Mouse (Mus musculus): ENCODE data around the gene Fut1. TPM values are rescaled to one million over a fixed set of nuclear protein-coding genes. Genes with fewer than 3 reads are reported as not detected.

Gene Fut1
- total RNA-seq, 4 experiments from 2014 or later = not detected

DNA sequence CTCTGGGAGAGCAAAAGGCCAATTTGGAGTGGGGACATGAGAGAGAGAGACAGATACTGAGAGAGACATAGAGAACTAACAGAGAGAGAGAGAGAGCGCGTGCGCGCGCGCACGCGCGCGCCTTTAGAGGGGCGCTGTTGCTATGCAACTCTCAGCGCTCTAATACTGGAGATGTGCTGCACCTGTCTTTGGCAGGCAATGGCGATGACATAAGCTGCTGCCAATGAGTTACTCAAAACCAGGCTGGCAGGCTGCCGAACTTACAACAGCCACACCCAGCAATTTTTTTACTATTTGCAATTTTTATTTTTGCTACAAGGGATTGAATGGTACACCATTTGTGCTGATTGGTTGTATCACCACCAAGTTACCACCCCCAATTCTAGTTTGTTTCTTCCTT lies 50.7 kb downstream of the Fut1 start:
- DNase-seq (ENCODE audit: low spot score) = no peak

DNA sequence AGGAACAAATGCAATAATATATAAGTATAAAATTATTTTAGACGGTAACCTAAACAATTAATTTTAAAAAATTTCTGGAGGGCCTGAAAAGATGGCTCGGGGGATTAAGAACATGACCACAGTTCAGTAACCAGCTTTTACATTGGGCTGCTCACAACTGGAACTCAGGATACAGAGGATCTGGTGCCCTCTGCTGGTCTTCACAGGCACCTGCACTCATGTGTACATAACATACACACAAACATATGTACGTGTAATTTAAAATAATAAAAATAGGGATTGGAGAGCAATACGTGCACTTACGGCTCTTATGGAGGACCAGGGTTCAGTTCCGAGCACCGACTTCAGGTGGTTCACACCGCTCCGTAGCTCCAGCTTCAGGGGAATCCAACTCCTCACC lies 51.8 kb downstream of the Fut1 start:
- DNase-seq (ENCODE audit: low spot score) = no peak

Other genes starting within 250 kb of the Fut1 start
- 1 to 10 TPM; 1.0 to 1.5 (median 1.3) TPM for gene Lin7b, start 246.7 kb upstream of the Fut1 start, total RNA-seq (2022)
- gene Snrnp70, start 221.5 kb upstream of the Fut1 start, total RNA-seq (2022) = 100 to 1,000 TPM in 1 of 4 experiments, 10 to 100 TPM in 3; 68.3 to 107 (median 86.7) TPM
- 1 to 10 TPM; 5.5 to 8.0 (median 6.9) TPM for gene Kcna7, start 211.6 kb upstream of the Fut1 start, total RNA-seq (2022)
- under 1 TPM; 0.30 to 0.50 (median 0.36) TPM for gene Ntf5, start 203.6 kb upstream of the Fut1 start, total RNA-seq (2022)
- gene Lhb, start 196.5 kb upstream of the Fut1 start, total RNA-seq (2022) = not detected
- gene Gys1, start 182.4 kb upstream of the Fut1 start, total RNA-seq (2022) = 100 to 1,000 TPM; 106 to 122 (median 112) TPM
- gene Ruvbl2, start 179.2 kb upstream of the Fut1 start, total RNA-seq (2022) = 10 to 100 TPM; 23.1 to 31.5 (median 26.8) TPM
- 100 to 1,000 TPM; 164 to 329 (median 254) TPM for gene Ftl1, start 157.4 kb upstream of the Fut1 start, total RNA-seq (2022)
- gene Bax, start 150.4 kb upstream of the Fut1 start, total RNA-seq (2022) = 10 to 100 TPM; 24.3 to 26.9 (median 26.2) TPM
- not detected for gene Tulp2, start 135.4 kb upstream of the Fut1 start, total RNA-seq (2022)
- 1 to 10 TPM; 3.8 to 8.5 (median 7.6) TPM for gene Gm45808, start 130.5 kb upstream of the Fut1 start, total RNA-seq (2022)
- gene Dhdh, start 128.5 kb upstream of the Fut1 start, total RNA-seq (2022) = 10 to 100 TPM; 10.2 to 12.8 (median 11.5) TPM
- gene Nucb1, start 106.9 kb upstream of the Fut1 start, total RNA-seq (2022) = 100 to 1,000 TPM; 130 to 149 (median 139) TPM
- gene Ppp1r15a, start 91.0 kb upstream of the Fut1 start, total RNA-seq (2022) = 10 to 100 TPM; 21.9 to 31.6 (median 28.0) TPM
- gene Plekha4, start 91.0 kb upstream of the Fut1 start, total RNA-seq (2022) = 1 to 10 TPM; 2.6 to 4.2 (median 3.0) TPM
- 1 to 10 TPM in 3 of 4 experiments, under 1 TPM in 1; 0.40 to 2.0 (median 1.1) TPM for gene Hsd17b14, start 62.4 kb upstream of the Fut1 start, total RNA-seq (2022)
- 100 to 1,000 TPM; 295 to 316 (median 308) TPM for gene Bcat2, start 47.1 kb upstream of the Fut1 start, total RNA-seq (2022)
- not detected for gene Fgf21, start 1.8 kb upstream of the Fut1 start, total RNA-seq (2022)
- gene Izumo1, start 4.5 kb downstream of the Fut1 start, total RNA-seq (2022) = under 1 TPM; 0.20 to 0.53 (median 0.35) TPM
- 10 to 100 TPM; 17.8 to 27.2 (median 26.2) TPM for gene Rasip1, start 10.2 kb downstream of the Fut1 start, total RNA-seq (2022)
- 1 to 10 TPM; 2.0 to 5.9 (median 5.1) TPM for gene Mamstr, start 22.7 kb downstream of the Fut1 start, total RNA-seq (2022)
- 1 to 10 TPM in 1 of 4 experiments, under 1 TPM in 3; 0.19 to 1.5 (median 0.58) TPM for gene Fut2, start 49.1 kb downstream of the Fut1 start, total RNA-seq (2022)
- under 1 TPM in 2 of 4 experiments, not detected in 2; 0.22 to 0.25 TPM for gene Ntn5, start 66.7 kb downstream of the Fut1 start, total RNA-seq (2022)
- gene Sec1, start 77.1 kb downstream of the Fut1 start, total RNA-seq (2022) = under 1 TPM in 3 of 4 experiments, not detected in 1; 0.16 to 0.25 (median 0.23) TPM
- gene Car11, start 82.6 kb downstream of the Fut1 start, total RNA-seq (2022) = 1 to 10 TPM; 5.5 to 8.7 (median 8.1) TPM
- gene Dbp, start 87.8 kb downstream of the Fut1 start, total RNA-seq (2022) = 100 to 1,000 TPM in 3 of 4 experiments, 10 to 100 TPM in 1; 72.2 to 183 (median 152) TPM
- gene Rpl18, start 98.2 kb downstream of the Fut1 start, total RNA-seq (2022) = 100 to 1,000 TPM; 552 to 697 (median 598) TPM
- gene Sphk2, start 100.7 kb downstream of the Fut1 start, total RNA-seq (2022) = 10 to 100 TPM; 15.3 to 19.3 (median 18.4) TPM
- under 1 TPM; 0.19 to 0.55 (median 0.44) TPM for gene Fam83e, start 103.9 kb downstream of the Fut1 start, total RNA-seq (2022)
- gene Spaca4, start 108.5 kb downstream of the Fut1 start, total RNA-seq (2022) = not detected
- under 1 TPM in 1 of 4 experiments, not detected in 3; 0.22 TPM for gene Lmtk3, start 166.4 kb downstream of the Fut1 start, total RNA-seq (2022)
- gene Sult2b1, start 167.4 kb downstream of the Fut1 start, total RNA-seq (2022) = not detected
- gene Cyth2, start 197.3 kb downstream of the Fut1 start, total RNA-seq (2022) = 10 to 100 TPM; 54.0 to 65.5 (median 62.1) TPM
- 1 to 10 TPM in 3 of 4 experiments, under 1 TPM in 1; 0.87 to 6.1 (median 3.1) TPM for gene Kcnj14, start 207.5 kb downstream of the Fut1 start, total RNA-seq (2022)
- gene Grwd1, start 213.7 kb downstream of the Fut1 start, total RNA-seq (2022) = 10 to 100 TPM; 10.2 to 16.0 (median 13.6) TPM